Mouse (Mus musculus): ENCODE measurements around the gene Bcor. TPM values are rescaled to one million over a fixed set of nuclear protein-coding genes. Genes with fewer than 3 reads are reported as not detected.

The Bcor gene
- polyA plus RNA-seq, 1 experiment, result 15.8 TPM

DNA sequence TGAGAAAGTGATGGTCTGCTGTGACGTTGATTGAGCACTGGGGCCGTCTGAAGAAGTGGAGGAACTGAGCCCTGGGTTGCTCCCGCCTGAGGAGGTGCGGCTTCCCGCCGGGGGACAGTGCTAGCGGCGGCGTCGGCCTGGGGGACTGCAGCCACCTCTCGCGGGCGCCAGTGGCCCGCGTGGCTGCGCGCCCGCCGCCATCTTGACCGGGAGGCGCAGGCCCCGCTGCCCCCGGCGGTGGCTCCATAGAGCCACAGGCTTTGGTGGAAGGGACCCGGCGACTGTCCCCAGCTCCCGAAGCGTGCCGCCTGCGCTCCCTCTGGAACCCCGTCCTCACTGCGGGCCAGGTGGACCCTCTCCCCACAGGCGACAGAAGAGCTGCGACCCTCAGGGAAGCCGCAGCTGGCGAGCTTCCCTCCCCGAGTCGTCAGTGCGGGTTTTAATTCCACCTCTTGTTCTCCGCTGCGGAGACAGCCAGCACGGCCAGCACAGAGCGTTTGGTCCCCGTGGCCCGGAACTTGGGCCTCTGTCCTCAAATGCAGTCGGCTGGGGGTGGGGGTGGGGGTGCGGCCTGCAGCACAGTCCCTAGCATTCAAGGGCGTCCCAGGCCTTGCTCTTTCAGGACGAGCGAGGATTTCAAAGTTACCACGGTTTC is 19.9 kb downstream of the Bcor start:
- H3K27me3 ChIP-seq (ENCODE audit: control insufficient read depth, insufficient read depth, low read length, poor library complexity, severe bottlenecking), result peaks cover 3% of the 10 kb centered on the region
- H3K9me3 ChIP-seq (replicated peaks; ENCODE audit: control insufficient read depth, insufficient read depth, low read length, poor library complexity, severe bottlenecking), result no peaks in the 10 kb centered on the region
- no peaks in the 10 kb centered on the region for H3K4me1 ChIP-seq (ENCODE audit: control insufficient read depth, insufficient read depth, low read length)
- no peaks in the 10 kb centered on the region for H3K36me3 ChIP-seq (ENCODE audit: control insufficient read depth, insufficient read depth, low read length, poor library complexity, severe bottlenecking)
- H3K4me3 ChIP-seq (ENCODE audit: low read depth, low read length), result peak overlapping the region; percentile 45
- H3K9ac ChIP-seq (ENCODE audit: low read depth, poor library complexity, severe bottlenecking), result peak overlapping the region; percentile 76
- TF ChIP-seq POLR2A (IDR thresholded peaks at IDR 0.05; ENCODE audit: insufficient read depth, low read length) (no peak), EP300 (IDR thresholded peaks at IDR 0.05; ENCODE audit: insufficient read depth, low read depth, low read length) (no peak), CTCF (IDR thresholded peaks at IDR 0.05; ENCODE audit: low read depth, low read length) (no peak)
- H3K27ac ChIP-seq (ENCODE audit: insufficient read depth, low read length), result no peak overlapping the region

DNA sequence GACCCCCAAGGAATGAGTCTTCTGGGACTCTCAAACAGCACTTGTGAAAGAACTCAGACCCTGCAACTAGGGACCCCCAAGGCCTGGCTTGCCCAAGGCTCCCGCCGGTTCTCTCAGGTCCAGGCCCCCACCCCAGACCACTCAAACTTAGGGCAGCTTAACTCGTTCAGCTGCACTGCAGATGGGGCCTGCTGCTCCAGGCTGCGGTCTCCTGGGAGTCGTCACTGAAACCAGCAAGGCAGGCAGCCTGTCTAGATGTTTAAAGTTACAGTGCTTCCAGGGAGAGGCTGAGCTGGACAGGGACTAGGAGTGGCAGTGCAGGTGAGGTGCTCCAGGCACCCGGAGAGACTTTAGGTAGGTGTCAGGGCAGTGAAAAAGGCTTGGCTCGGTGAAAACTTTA is 21.9 kb downstream of the Bcor start:
- no peak overlapping the region for H3K27ac ChIP-seq (ENCODE audit: insufficient read depth, low read length)
- H3K9me3 ChIP-seq (replicated peaks; ENCODE audit: control insufficient read depth, insufficient read depth, low read length, poor library complexity, severe bottlenecking), result no peaks in the 10 kb centered on the region
- H3K9ac ChIP-seq (ENCODE audit: low read depth, poor library complexity, severe bottlenecking), result no peak overlapping the region
- peaks cover 3% of the 10 kb centered on the region; the same call in 1 of the 2 replicates for H3K27me3 ChIP-seq (ENCODE audit: control insufficient read depth, insufficient read depth, low read length, poor library complexity, severe bottlenecking)
- no peak overlapping the region for H3K4me3 ChIP-seq (ENCODE audit: low read depth, low read length)
- TF ChIP-seq CTCF (IDR thresholded peaks at IDR 0.05; ENCODE audit: low read depth, low read length) (no peak), EP300 (IDR thresholded peaks at IDR 0.05; ENCODE audit: insufficient read depth, low read depth, low read length) (no peak), POLR2A (IDR thresholded peaks at IDR 0.05; ENCODE audit: insufficient read depth, low read length) (no peak)
- no peaks in the 10 kb centered on the region for H3K4me1 ChIP-seq (ENCODE audit: control insufficient read depth, insufficient read depth, low read length)
- no peaks in the 10 kb centered on the region for H3K36me3 ChIP-seq (ENCODE audit: control insufficient read depth, insufficient read depth, low read length, poor library complexity, severe bottlenecking)

DNA sequence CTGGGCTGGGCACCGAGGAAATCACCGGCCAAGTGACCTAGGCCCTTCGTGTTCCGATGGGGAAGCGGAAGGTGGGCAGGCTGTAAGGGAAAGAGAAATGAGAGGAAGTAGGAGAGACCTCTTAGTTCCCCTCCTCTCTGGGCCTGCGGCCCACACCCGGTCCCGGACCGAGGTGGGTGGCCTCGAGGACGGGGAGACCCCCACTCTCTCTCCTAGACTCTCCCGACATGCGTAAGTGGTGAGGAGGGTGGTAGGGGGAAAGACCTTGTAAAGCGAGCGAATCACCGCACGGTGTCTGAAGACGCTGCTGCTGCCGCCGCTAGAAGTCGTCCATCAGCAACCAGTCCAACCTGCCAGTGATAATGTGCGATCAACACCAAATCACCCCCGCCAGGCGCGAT is 23.0 kb downstream of the Bcor start:
- Histone ChIP-seq H3K4me3 (ENCODE audit: low read depth, low read length) (peak overlapping the region; percentile 29; the same call in 1 of the 2 replicates), H3K4me1 (ENCODE audit: control insufficient read depth, insufficient read depth, low read length) (no peaks in the 10 kb centered on the region), H3K27me3 (ENCODE audit: control insufficient read depth, insufficient read depth, low read length, poor library complexity, severe bottlenecking) (peaks cover 6% of the 10 kb centered on the region; the same call in 1 of the 2 replicates), H3K36me3 (ENCODE audit: control insufficient read depth, insufficient read depth, low read length, poor library complexity, severe bottlenecking) (no peaks in the 10 kb centered on the region), H3K9me3 (replicated peaks; ENCODE audit: control insufficient read depth, insufficient read depth, low read length, poor library complexity, severe bottlenecking) (no peaks in the 10 kb centered on the region), H3K9ac (ENCODE audit: low read depth, poor library complexity, severe bottlenecking) (no peak overlapping the region), H3K27ac (ENCODE audit: insufficient read depth, low read length) (no peak overlapping the region)
- TF ChIP-seq CTCF (IDR thresholded peaks at IDR 0.05; ENCODE audit: low read depth, low read length) (no peak), POLR2A (IDR thresholded peaks at IDR 0.05; ENCODE audit: insufficient read depth, low read length) (no peak), EP300 (IDR thresholded peaks at IDR 0.05; ENCODE audit: insufficient read depth, low read depth, low read length) (no peak)

DNA sequence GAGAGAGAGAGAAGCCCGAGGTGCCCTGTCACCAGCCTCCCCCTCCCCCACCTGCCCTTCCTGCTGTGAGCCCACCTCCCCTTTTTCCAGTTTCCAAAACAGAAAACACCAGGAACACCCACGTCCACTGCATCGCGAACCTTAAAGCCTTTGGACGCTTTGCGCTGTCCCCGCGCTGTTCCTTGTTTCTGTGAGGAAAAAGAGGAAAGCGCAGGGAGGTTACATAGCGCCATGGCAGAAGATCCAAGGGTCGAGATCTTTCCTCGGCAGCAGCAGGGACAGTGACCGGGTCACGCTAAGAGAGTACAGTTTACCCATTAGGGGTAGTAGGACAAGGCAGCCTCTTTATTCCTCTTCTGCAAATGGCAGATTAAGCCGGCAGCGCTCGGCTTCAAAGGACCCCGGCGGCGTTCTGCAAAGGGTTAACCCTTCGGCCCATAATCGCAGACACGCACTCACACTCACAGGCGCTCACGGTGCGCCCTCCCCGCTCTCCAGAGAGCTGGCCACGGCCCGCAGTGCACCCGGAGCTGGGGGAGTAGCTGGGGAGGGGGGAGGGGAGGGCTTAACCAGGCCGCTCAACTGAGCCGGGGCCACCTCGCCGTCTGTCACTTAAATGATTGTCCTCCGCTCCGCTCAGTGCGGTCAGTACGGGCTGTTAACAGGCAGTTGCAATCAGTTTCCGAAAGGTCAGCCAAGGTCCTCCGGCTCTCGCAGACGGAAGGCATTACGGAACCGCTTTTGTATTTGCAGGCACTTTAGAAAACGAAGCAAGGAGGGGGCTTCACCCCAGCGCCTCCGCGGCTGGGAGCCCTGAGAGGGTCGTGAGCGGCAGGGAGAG is 23.7 kb downstream of the Bcor start:
- H3K4me1 ChIP-seq (ENCODE audit: control insufficient read depth, insufficient read depth, low read length), result no peaks in the 10 kb centered on the region
- peak overlapping the region; percentile 53 for H3K4me3 ChIP-seq (ENCODE audit: low read depth, low read length)
- no peak for TF ChIP-seq EP300 (IDR thresholded peaks at IDR 0.05; ENCODE audit: insufficient read depth, low read depth, low read length)
- TF ChIP-seq POLR2A (IDR thresholded peaks at IDR 0.05; ENCODE audit: insufficient read depth, low read length), result no peak
- TF ChIP-seq CTCF (IDR thresholded peaks at IDR 0.05; ENCODE audit: low read depth, low read length), result no peak
- H3K9ac ChIP-seq (ENCODE audit: low read depth, poor library complexity, severe bottlenecking), result no peak overlapping the region
- peaks cover 6% of the 10 kb centered on the region; the same call in 1 of the 2 replicates for H3K27me3 ChIP-seq (ENCODE audit: control insufficient read depth, insufficient read depth, low read length, poor library complexity, severe bottlenecking)
- H3K36me3 ChIP-seq (ENCODE audit: control insufficient read depth, insufficient read depth, low read length, poor library complexity, severe bottlenecking), result no peaks in the 10 kb centered on the region
- H3K27ac ChIP-seq (ENCODE audit: insufficient read depth, low read length), result no peak overlapping the region
- no peaks in the 10 kb centered on the region for H3K9me3 ChIP-seq (replicated peaks; ENCODE audit: control insufficient read depth, insufficient read depth, low read length, poor library complexity, severe bottlenecking)

DNA sequence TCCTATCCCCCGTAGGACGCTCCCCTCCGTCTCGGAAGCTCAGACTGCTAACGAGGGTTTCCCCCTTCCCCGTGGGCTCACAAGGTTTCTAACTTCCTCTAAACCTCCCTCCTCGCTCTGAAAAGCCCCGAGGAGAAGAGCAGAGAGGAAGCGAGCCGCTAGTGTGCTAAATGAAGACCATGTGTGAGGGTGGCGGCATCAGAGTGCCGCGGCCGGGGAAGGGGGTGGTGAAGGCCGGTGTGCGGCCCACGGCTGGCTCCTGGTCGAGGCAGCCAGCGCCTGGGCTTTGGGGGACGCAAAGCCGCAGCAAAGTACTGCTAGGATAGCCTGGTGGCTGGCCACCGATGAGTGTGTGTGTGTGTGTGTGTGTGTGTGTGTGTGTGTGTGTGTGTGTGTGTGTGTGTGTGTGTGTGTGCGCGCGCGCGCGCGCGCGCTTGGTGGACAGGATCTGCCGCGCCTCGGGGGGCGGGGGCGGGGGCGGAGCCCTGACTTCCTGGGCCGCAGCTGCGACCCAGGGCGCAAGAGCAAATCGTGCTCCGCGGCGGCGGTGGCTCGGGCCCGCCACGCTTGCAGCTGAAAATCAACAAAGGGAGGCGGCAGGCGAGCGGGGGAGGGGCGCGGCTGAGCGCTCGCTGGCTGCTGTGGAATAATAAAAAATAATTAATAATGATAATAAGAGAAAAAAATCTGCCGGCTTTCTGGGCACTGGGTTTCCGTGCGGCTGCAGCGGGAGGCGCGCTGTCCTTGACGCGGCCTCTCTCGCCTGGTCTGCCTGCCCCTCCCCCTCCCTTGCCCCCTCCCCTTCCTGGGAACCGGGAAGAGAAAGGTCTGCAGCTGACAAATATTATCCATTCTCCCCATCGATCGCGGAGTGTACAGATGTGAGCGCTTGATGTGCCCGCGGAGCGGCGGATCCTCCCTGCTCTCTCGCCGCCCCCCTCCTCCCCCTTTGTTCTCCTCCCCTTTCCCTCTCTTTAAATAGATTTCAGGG is 24.7 kb downstream of the Bcor start:
- peaks cover 6% of the 10 kb centered on the region; the same call in 1 of the 2 replicates for H3K27me3 ChIP-seq (ENCODE audit: control insufficient read depth, insufficient read depth, low read length, poor library complexity, severe bottlenecking)
- H3K9ac ChIP-seq (ENCODE audit: low read depth, poor library complexity, severe bottlenecking), result peak overlapping the region; percentile 43
- TF ChIP-seq EP300 (IDR thresholded peaks at IDR 0.05; ENCODE audit: insufficient read depth, low read depth, low read length) (no peak), CTCF (IDR thresholded peaks at IDR 0.05; ENCODE audit: low read depth, low read length) (no peak), POLR2A (IDR thresholded peaks at IDR 0.05; ENCODE audit: insufficient read depth, low read length) (no peak)
- H3K4me1 ChIP-seq (ENCODE audit: control insufficient read depth, insufficient read depth, low read length), result no peaks in the 10 kb centered on the region
- peak overlapping the region; percentile 59 for H3K4me3 ChIP-seq (ENCODE audit: low read depth, low read length)
- no peaks in the 10 kb centered on the region for H3K9me3 ChIP-seq (replicated peaks; ENCODE audit: control insufficient read depth, insufficient read depth, low read length, poor library complexity, severe bottlenecking)
- no peak overlapping the region for H3K27ac ChIP-seq (ENCODE audit: insufficient read depth, low read length)
- no peaks in the 10 kb centered on the region for H3K36me3 ChIP-seq (ENCODE audit: control insufficient read depth, insufficient read depth, low read length, poor library complexity, severe bottlenecking)

All from ES-Bruce4 (cell line).